Mouse (Mus musculus) heart, embryonic 14.5 days (tissue): ENCODE data around the gene Vsir. TPM values are rescaled to one million over a fixed set of nuclear protein-coding genes. Genes with fewer than 3 reads are reported as not detected.

ENCODE experiments used
- ATAC-seq: fragments of 200-750 bp; cut with Nextera tagmentation; 2 replicates; pipeline ENCODE4 v1.8.0; 2017; ENCODE audit warnings: low read depth, moderate TSS enrichment; ENCODE audit not compliant: insufficient number of reproducible peaks, insufficient read depth, low FRiP score
- H3K27ac ChIP-seq, 2 experiments: fragments of 200-500 bp in 1 of 2; fragments of 300-500 bp in 1 of 2; sonication (generic) in 1 of 2; replicated peaks in 1 of 2; 2 replicates each; pipeline ENCODE4 v1.5.1; 2012 to 2014; ENCODE audit warnings: low read depth in 2 of 2, low read length in 2 of 2, control low read depth in 1 of 2, mild to moderate bottlenecking in 1 of 2, mixed read lengths in 1 of 2; ENCODE audit not compliant: control insufficient read depth in 1 of 2, insufficient read depth in 1 of 2
- H3K27me3 ChIP-seq: fragments of 300-500 bp; sonication (generic); 2 replicates; pipeline ENCODE4 v1.6.1; 2014; ENCODE audit warnings: mild to moderate bottlenecking, low read length, control low read depth; ENCODE audit not compliant: control insufficient read depth, insufficient read depth
- H3K36me3 ChIP-seq: fragments of 300-500 bp; sonication (generic); 2 replicates; pipeline ENCODE4 v1.6.1; 2014; ENCODE audit warnings: mild to moderate bottlenecking, control low read depth, low read length, mixed read lengths; ENCODE audit not compliant: control insufficient read depth, insufficient read depth
- H3K4me1 ChIP-seq, 2 experiments: fragments of 200-500 bp in 1 of 2; fragments of 300-500 bp in 1 of 2; sonication (generic) in 1 of 2; 2 replicates each; pipeline ENCODE4 v1.6.1; 2012 to 2014; ENCODE audit warnings: low read length in 2 of 2, control low read depth in 1 of 2, mixed read lengths in 1 of 2; ENCODE audit not compliant: control insufficient read depth in 2 of 2, insufficient read depth in 2 of 2
- H3K4me2 ChIP-seq: fragments of 300-500 bp; sonication (generic); 2 replicates; pipeline ENCODE4 v1.6.1; 2014; ENCODE audit warnings: mild to moderate bottlenecking, low read length
- H3K4me3 ChIP-seq, 2 experiments: fragments of 200-500 bp in 1 of 2; fragments of 300-500 bp in 1 of 2; sonication (generic) in 1 of 2; 2 replicates each; pipeline ENCODE4 v1.5.1; 2012 to 2014; ENCODE audit warnings: low read length in 2 of 2, mild to moderate bottlenecking in 2 of 2, control low read depth in 1 of 2, low read depth in 1 of 2, moderate library complexity in 1 of 2; ENCODE audit not compliant: control insufficient read depth in 1 of 2, insufficient read depth in 1 of 2
- H3K9ac ChIP-seq: fragments of 300-500 bp; sonication (generic); 2 replicates; pipeline ENCODE4 v1.6.1; 2014; ENCODE audit warnings: mild to moderate bottlenecking, low read length
- H3K9me3 ChIP-seq: fragments of 300-500 bp; sonication (generic); 2 replicates; pipeline ENCODE4 v1.6.1; 2016; ENCODE audit warnings: low read length, control low read depth; ENCODE audit not compliant: control insufficient read depth
- WGBS: fragments of 180-500 bp; shearing (Covaris S2); extraction: QIAGEN DNeasy Blood & Tissue Kit; methylation state at CpG from one replicate; pipeline ENCODE4 v1.1.7; 2014; 5-methylcytosine and 5-hydroxymethylcytosine counted together
- polyA plus RNA-seq: library from polyadenylated mRNA; unstranded; fragments of >200 nt; fragmentation: Nextera tagmentation; extraction: Ambion mirVana; gene quantifications from 2 replicates; pipeline ENCODE4 v1.2.1, GENCODE M21; 2014

The Vsir gene
- polyA plus RNA-seq, 1 experiment from 2014 or later, result 2.3 TPM

DNA sequence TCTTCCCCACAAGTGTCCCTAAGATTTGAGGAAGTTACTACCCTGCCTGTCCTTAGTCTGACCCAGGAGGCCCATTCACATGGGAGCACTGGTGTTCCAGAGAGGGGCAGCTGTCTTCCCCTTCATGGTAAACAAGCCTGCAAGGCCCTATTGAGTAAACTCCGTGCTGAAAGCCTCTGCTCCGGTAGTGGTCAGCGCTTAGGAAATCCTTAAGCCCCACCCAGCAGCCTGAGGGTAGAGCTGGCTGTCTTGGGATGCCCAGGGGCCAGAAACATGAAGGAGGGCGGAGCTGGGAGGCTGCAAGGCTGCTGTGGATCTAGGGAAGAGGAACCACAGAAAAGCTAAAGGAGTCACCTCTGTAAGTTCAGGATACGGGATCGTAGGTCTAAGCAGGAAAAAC lies 2.4 kb downstream of the Vsir start:
- WGBS, result 50% methylated on average over 6 of the region's 6 CpGs
- ATAC-seq, result no peak
- no peak overlapping the region for H3K27ac ChIP-seq
- peaks cover 7% of the 10 kb centered on the region; the same call in 1 of the 2 replicates for H3K27me3 ChIP-seq
- peaks cover 20 to 24% of the 10 kb centered on the region in 2 experiments for H3K4me1 ChIP-seq
- H3K9me3 ChIP-seq, result no peaks in the 10 kb centered on the region
- H3K9ac ChIP-seq, result no peak overlapping the region
- H3K4me3 ChIP-seq, result no peak overlapping the region
- H3K4me2 ChIP-seq, result peak overlapping the region; percentile 53
- no peaks in the 10 kb centered on the region for H3K36me3 ChIP-seq

- Histone ChIP-seq H3K27me3 (peaks cover 7% of the 10 kb centered on the region; the same call in 1 of the 2 replicates), H3K4me1 (peaks cover 20 to 24% of the 10 kb centered on the region in 2 experiments), H3K4me2 (no peak overlapping the region), H3K9me3 (no peaks in the 10 kb centered on the region), H3K36me3 (no peaks in the 10 kb centered on the region), H3K27ac (no peak overlapping the region), H3K9ac (no peak overlapping the region), H3K4me3 (no peak overlapping the region)
- no peak for ATAC-seq
- 78% methylated on average over 5 of the region's 5 CpGs for WGBS
These were observed 3.0 kb downstream of the Vsir start for GRCm38 (mm10) chr10:60349644-60350043.

DNA sequence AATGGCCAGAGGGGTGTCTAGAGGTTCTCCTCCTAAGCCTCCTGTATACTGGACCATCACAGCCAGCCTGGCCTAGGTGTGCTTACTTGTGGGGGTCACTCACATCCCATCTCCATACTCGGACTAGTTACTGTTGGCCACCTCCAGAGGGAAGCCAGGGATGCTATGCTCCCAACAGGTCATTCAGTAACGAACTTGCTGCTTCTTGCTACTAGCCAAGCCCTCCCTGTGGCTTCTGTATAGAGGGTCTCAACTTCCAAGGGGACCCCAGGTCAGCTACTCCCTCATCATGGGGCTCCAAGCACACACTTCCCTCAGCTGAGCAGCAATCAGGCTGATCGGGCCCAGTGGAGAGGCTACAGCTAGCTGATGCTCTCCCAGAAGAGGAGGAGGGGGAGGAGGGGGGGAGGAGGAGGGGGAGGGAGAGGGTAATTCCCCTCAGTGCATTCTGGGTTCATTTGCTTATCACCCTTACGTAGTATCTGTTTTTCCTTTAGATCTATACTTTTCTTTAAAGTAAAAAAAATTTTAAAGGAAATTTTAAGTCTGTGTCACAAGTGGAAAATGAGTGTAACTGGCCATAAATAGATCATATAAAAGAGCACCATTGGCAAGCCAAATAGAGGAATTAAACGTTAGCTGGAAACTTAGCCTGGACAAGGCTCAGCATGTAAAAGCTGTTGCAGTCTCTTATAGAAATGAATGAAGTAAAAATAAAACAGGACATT lies 3.6 kb downstream of the Vsir start:
- peaks cover 20 to 24% of the 10 kb centered on the region in 2 experiments for H3K4me1 ChIP-seq
- no peak for ATAC-seq
- H3K27ac ChIP-seq, result peak overlapping the region; percentile 4 to 77; a peak in 1 of 4 replicates
- H3K36me3 ChIP-seq, result no peaks in the 10 kb centered on the region
- H3K27me3 ChIP-seq, result peaks cover 7% of the 10 kb centered on the region; the same call in 1 of the 2 replicates
- H3K9ac ChIP-seq, result peak overlapping the region; percentile 32; the same call in 1 of the 2 replicates
- H3K9me3 ChIP-seq, result no peaks in the 10 kb centered on the region
- peak overlapping the region; percentile 55 for H3K4me2 ChIP-seq
- 21% methylated on average over 5 of the region's 5 CpGs for WGBS
- peak overlapping the region in 1 of 2 experiments; percentile 29; a peak in 2 of 4 replicates for H3K4me3 ChIP-seq

DNA sequence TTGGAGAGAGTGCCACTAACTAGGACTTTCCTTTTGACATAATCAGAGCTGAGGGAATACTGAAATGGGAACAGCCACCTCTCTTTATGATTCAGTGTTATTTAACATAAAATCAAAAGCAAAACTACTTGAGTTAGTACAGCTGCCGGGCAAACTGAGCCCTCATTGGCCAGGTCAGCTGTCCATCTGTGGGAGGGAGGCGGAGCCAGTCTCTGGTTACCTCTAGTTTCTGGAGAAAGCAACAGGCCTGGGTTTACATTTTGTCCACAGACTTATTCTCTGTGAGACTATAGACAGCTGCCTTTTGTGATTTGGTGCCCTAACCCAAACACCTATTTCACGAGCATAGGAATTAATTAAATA lies 4.1 kb downstream of the Vsir start:
- 0 out of 2 replicates have a peak, but pooled peaks have one; percentile 15 for ATAC-seq
- peak overlapping the region; percentile 55 for H3K4me2 ChIP-seq
- 36% methylated on average over 3 of the region's 3 CpGs for WGBS
- no peaks in the 10 kb centered on the region for H3K36me3 ChIP-seq
- peaks cover 7% of the 10 kb centered on the region; the same call in 1 of the 2 replicates for H3K27me3 ChIP-seq
- no peaks in the 10 kb centered on the region for H3K9me3 ChIP-seq
- H3K4me3 ChIP-seq, result peak overlapping the region in 1 of 2 experiments; percentile 29; a peak in 2 of 4 replicates
- peak overlapping the region; percentile 32; the same call in 1 of the 2 replicates for H3K9ac ChIP-seq
- peaks cover 20 to 24% of the 10 kb centered on the region in 2 experiments for H3K4me1 ChIP-seq
- peak overlapping the region; percentile 76 to 77; a peak in 3 of 4 replicates for H3K27ac ChIP-seq

GRCm38 (mm10) chr10:60351248-60351647 lies 4.6 kb downstream of the Vsir start:
- Histone ChIP-seq H3K9me3 (no peaks in the 10 kb centered on the region), H3K36me3 (no peaks in the 10 kb centered on the region), H3K4me3 (no peak overlapping the region), H3K4me2 (peak overlapping the region; percentile 55), H3K27ac (peak overlapping the region; percentile 76 to 77), H3K27me3 (peaks cover 7% of the 10 kb centered on the region; the same call in 1 of the 2 replicates), H3K4me1 (peaks cover 17 to 20% of the 10 kb centered on the region in 2 experiments), H3K9ac (peak overlapping the region; percentile 32; the same call in 1 of the 2 replicates)
- no peak for ATAC-seq
- WGBS, result 27% methylated on average over 3 of the region's 3 CpGs

GRCm38 (mm10) chr10:60351761-60352455 lies 5.3 kb downstream of the Vsir start:
- ATAC-seq, result peak; percentile 47; the same call in 1 of the 2 replicates
- peaks cover 14 to 16% of the 10 kb centered on the region in 2 experiments for H3K4me1 ChIP-seq
- H3K4me3 ChIP-seq, result no peak overlapping the region
- 33% methylated on average over 7 of the region's 7 CpGs for WGBS
- H3K27ac ChIP-seq, result peak overlapping the region; percentile 76 to 77
- H3K36me3 ChIP-seq, result no peaks in the 10 kb centered on the region
- no peak overlapping the region for H3K9ac ChIP-seq
- no peaks in the 10 kb centered on the region for H3K9me3 ChIP-seq
- H3K27me3 ChIP-seq, result peaks cover 7% of the 10 kb centered on the region; the same call in 1 of the 2 replicates
- H3K4me2 ChIP-seq, result no peak overlapping the region; the same call in 1 of the 2 replicates

DNA sequence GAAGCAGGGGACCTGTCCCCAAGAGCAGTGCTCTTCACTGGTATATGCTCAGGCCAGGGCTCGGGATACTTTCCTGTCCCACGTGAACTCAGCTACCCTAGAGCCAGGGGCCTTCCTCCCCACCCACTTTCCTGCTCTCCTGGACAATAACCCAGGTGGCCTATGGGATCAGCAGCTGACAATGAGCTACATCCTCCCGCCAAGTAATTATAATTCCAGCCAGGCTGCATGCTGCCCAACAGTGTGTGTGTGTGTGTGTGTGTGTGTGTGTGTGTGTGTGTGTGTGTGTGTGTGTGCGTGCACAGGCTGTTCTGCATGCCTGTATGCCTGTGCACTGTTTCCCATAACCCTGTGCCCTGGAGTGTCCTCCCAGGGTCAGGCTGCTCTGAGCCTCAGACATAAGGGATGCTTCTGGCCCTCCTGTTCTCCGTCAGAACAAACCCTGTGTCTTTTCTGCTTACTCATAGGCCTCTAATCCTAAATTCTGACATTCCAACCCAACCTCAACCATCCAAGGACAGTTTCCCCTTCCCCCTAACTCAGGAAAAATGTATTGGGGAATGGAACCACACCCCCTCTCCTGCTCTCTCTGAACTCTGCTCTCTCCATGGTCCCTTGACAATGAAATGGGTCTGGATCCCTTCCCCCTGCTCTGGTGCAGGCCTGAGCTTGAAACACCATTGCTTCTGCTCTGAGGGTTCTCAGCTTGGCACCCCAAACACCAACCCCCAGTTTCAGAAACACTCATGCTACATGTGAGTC lies 6.8 kb downstream of the Vsir start:
- Histone ChIP-seq H3K9ac (no peak overlapping the region), H3K36me3 (no peaks in the 10 kb centered on the region), H3K27ac (no peak overlapping the region), H3K4me2 (no peak overlapping the region), H3K9me3 (no peaks in the 10 kb centered on the region), H3K27me3 (no peaks in the 10 kb centered on the region), H3K4me1 (peaks cover 10 to 16% of the 10 kb centered on the region in 2 experiments), H3K4me3 (no peak overlapping the region)
- 55% methylated on average over 5 of the region's 5 CpGs for WGBS
- no peak for ATAC-seq
